Mouse (Mus musculus): ENCODE measurements around the gene Btbd16. TPM values are rescaled to one million over a fixed set of nuclear protein-coding genes. Genes with fewer than 3 reads are reported as not detected.

The Btbd16 gene
- polyA plus RNA-seq (2017; shearing (Covaris generic)) = 1.1 TPM

GRCm38 (mm10) chr7:130773914-130774630, at the start of gene Btbd16:
TSS of gene Btbd16 (plus strand) at chr7:130774069.

GRCm38 (mm10) chr7:130865613-130866591, 92.0 kb downstream of the Btbd16 start, which contains the start of gene Plekha1:
TSS of gene Plekha1 (plus strand) at chr7:130865756.

Other genes with a start within 250 kb of the Btbd16 start
- 165 TPM for gene Nsmce4a, start 201.0 kb upstream of the Btbd16 start, polyA plus RNA-seq (2017; shearing (Covaris generic))
- 5.8 TPM for gene Tacc2, start 196.6 kb upstream of the Btbd16 start, polyA plus RNA-seq (2017; shearing (Covaris generic))
- gene Plekha1, start 91.7 kb downstream of the Btbd16 start, polyA plus RNA-seq (2017; shearing (Covaris generic)) = 32.1 TPM
- gene Htra1, start 162.0 kb downstream of the Btbd16 start, polyA plus RNA-seq (2017; shearing (Covaris generic)) = not detected